Mouse (Mus musculus) forebrain, embryonic 16.5 days (tissue): ENCODE measurements at regions not wholly inside any gene's neighbourhood (a gene's known extent, or its start where the extent isn't known, plus 50 kb on each side); places are given as distances from the start of the nearest gene placed in this dataset.

Experiments used
- ATAC-seq: fragments of 200-750 bp; cut with Nextera tagmentation; 2 replicates; pipeline ENCODE4 v1.8.0; 2017; ENCODE audit warnings: mild to moderate bottlenecking, moderate library complexity
- H3K27ac ChIP-seq: fragments of 300-500 bp; sonication (generic); 2 replicates; pipeline ENCODE4 v1.5.1; 2014; ENCODE audit warnings: low read length, control low read depth
- H3K27me3 ChIP-seq: fragments of 300-500 bp; sonication (generic); replicated peaks from 2 replicates; pipeline ENCODE4 v1.6.1; 2014; ENCODE audit warnings: low read length; ENCODE audit not compliant: control insufficient read depth, insufficient read depth
- H3K36me3 ChIP-seq: fragments of 300-500 bp; sonication (generic); 2 replicates; pipeline ENCODE4 v1.6.1; 2014; ENCODE audit not compliant: control insufficient read depth, insufficient read depth
- H3K4me1 ChIP-seq: fragments of 300-500 bp; sonication (generic); replicated peaks from 2 replicates; pipeline ENCODE4 v1.6.1; 2014; ENCODE audit warnings: low read length; ENCODE audit not compliant: control insufficient read depth, insufficient read depth
- H3K4me2 ChIP-seq: fragments of 300-500 bp; sonication (generic); 2 replicates; pipeline ENCODE4 v1.6.1; 2014; ENCODE audit warnings: mild to moderate bottlenecking, low read length, control low read depth
- H3K4me3 ChIP-seq: fragments of 300-500 bp; sonication (generic); replicated peaks from 2 replicates; pipeline ENCODE4 v1.5.1; 2014; ENCODE audit warnings: mild to moderate bottlenecking, low read length, control low read depth
- H3K9ac ChIP-seq: fragments of 300-500 bp; sonication (generic); replicated peaks from 2 replicates; pipeline ENCODE4 v1.6.1; 2014; ENCODE audit warnings: low read depth, low read length, control low read depth
- H3K9me3 ChIP-seq: fragments of 300-500 bp; sonication (generic); 2 replicates; pipeline ENCODE4 v1.6.1; 2016; ENCODE audit warnings: low read length; ENCODE audit not compliant: control insufficient read depth
- WGBS: fragments of 180-500 bp; shearing (Covaris S2); extraction: QIAGEN DNeasy Blood & Tissue Kit; methylation state at CpG from one replicate; pipeline ENCODE4 v1.1.7; 2014; 5-methylcytosine and 5-hydroxymethylcytosine counted together

DNA sequence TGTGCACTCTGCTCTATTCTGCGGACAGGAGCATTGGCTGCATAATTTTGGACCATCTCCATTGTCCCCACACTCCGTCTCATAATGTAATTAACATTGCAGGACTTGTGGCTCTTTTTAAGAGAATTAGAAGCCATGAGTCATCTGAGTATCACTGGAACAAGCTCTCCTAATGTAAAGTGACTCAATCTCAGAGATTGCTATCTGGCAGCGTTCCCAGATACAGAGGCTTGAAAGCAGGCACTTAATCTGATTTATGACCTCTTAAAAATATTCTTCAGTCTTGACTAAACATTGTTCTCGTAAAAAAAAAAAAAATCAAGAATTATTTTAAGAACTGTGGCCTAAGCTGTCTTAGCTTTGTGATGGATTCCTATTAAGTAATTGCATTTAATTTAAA lies 140.1 kb downstream of the Slc5a7 start:
- Histone ChIP-seq H3K4me1 (no peaks in the 10 kb centered on the region), H3K4me2 (no peak overlapping the region), H3K9me3 (no peaks in the 10 kb centered on the region), H3K4me3 (no peak overlapping the region), H3K27me3 (no peaks in the 10 kb centered on the region), H3K27ac (no peak overlapping the region), H3K9ac (no peak overlapping the region), H3K36me3 (no peaks in the 10 kb centered on the region)
- ATAC-seq: no peak
- 59% methylated on average over 4 of the region's 4 CpGs for WGBS

DNA sequence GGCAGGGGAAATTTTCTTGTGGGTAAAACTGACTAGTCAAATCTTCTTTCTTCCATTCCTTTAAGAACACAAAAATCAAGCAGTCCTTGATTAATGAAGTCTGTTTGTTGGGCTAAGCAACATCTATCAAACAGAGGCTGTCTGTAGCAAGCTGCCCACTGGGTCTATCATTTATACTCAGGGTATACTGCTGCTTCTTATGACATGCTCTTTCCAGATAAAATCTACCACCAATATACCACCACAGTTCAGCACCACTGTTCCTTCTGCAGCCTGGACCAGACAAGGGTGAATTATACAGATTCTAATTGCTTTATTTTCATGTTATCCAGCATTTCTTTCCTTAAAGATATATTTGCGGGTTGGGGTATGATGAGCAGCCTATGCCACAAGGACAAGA lies 140.5 kb downstream of the Slc5a7 start:
- Histone ChIP-seq H3K4me2 (no peak overlapping the region), H3K9ac (no peak overlapping the region), H3K4me1 (no peaks in the 10 kb centered on the region), H3K27me3 (no peaks in the 10 kb centered on the region), H3K36me3 (no peaks in the 10 kb centered on the region), H3K27ac (no peak overlapping the region), H3K9me3 (no peaks in the 10 kb centered on the region), H3K4me3 (no peak overlapping the region)
- ATAC-seq: no peak
- WGBS: 97% methylated on average over 1 of the region's 1 CpGs

DNA sequence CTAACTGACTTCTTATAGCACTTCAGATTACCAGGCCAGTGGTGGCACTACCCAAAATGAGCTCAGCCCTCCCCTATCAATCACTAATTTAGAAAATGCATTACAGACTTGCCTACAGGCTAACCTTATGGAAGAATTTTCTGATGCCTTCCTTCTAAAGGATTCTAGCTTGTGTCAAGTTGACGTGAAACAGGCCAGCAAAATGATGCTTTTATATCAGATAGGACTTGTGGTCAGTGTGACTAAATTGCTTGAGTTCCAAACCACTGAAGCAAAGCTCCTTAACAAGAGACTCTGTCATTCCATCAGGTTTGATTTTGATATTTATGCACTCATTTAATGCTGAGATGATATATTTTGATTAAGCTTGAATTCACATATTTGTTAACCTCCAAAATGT lies 143.0 kb downstream of the Slc5a7 start:
- Histone ChIP-seq H3K4me1 (no peaks in the 10 kb centered on the region), H3K27ac (no peak overlapping the region), H3K27me3 (no peaks in the 10 kb centered on the region), H3K4me3 (no peak overlapping the region), H3K36me3 (no peaks in the 10 kb centered on the region), H3K9ac (no peak overlapping the region), H3K9me3 (no peaks in the 10 kb centered on the region), H3K4me2 (no peak overlapping the region)
- 81% methylated on average over 1 of the region's 1 CpGs for WGBS
- ATAC-seq: no peak

DNA sequence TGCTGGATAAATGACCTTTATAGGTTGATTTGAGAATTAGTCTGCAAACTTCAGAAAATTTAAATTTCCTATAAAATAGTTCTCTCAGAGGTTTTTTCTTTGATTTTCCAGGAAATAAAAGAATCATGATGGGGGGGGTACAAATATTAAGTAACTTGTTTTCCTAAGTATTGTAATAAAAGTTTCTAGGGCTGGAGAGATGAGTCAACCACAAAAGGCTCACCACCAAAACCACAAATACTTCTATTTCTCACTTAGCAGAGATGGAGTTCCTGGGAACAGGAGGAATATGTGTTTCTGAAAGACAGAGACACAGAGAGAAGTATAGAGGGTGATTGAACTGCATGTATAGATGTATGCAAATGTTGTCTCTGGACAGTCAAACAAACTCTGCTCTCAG lies 144.3 kb downstream of the Slc5a7 start:
- no peaks in the 10 kb centered on the region for H3K36me3 ChIP-seq
- no peak overlapping the region for H3K27ac ChIP-seq
- H3K9ac ChIP-seq: no peak overlapping the region
- no peak for ATAC-seq
- H3K4me1 ChIP-seq: no peaks in the 10 kb centered on the region
- H3K4me2 ChIP-seq: no peak overlapping the region
- no peaks in the 10 kb centered on the region for H3K27me3 ChIP-seq
- no peaks in the 10 kb centered on the region for H3K9me3 ChIP-seq
- no peak overlapping the region for H3K4me3 ChIP-seq
